Mouse (Mus musculus) MEL (cell line): Measurements from ENCODE around the gene Zfp683. TPM values are rescaled to one million over a fixed set of nuclear protein-coding genes. Genes with fewer than 3 reads are reported as not detected.

Experiments used
- DNase-seq: peaks from one replicate; pipeline ENCODE4 v3.0.0; 2011; ENCODE audit warnings: low read depth, low spot score
- H3K27ac ChIP-seq: 2 replicates; pipeline ENCODE4 v1.5.1; 2012; ENCODE audit warnings: low read depth, mild to moderate bottlenecking, control low read depth, low read length, moderate library complexity; ENCODE audit not compliant: control insufficient read depth
- H3K27me3 ChIP-seq, 2 experiments: fragments of 150-350 bp in 1 of 2; sonication (generic) in 1 of 2; 2 replicates each; pipeline ENCODE4 v1.6.1; 2012; ENCODE audit warnings: low read length in 2 of 2, mild to moderate bottlenecking in 2 of 2, improper control_type of control experiment in 1 of 2, moderate library complexity in 1 of 2; ENCODE audit not compliant: insufficient read depth in 2 of 2, control insufficient read depth in 1 of 2
- H3K36me3 ChIP-seq, 2 experiments: 2 replicates each; pipeline ENCODE4 v1.6.1; 2012 to 2014; ENCODE audit warnings: low read length in 2 of 2, improper control_type of control experiment in 1 of 2, inconsistent platforms in 1 of 2, mild to moderate bottlenecking in 1 of 2; ENCODE audit not compliant: insufficient read depth in 2 of 2, control insufficient read depth in 1 of 2
- H3K4me1 ChIP-seq, 2 experiments: fragments of 150-350 bp in 1 of 2; sonication (generic) in 1 of 2; 2 replicates each; pipeline ENCODE4 v1.6.1; 2012; ENCODE audit warnings: low read length in 2 of 2, improper control_type of control experiment in 1 of 2, mild to moderate bottlenecking in 1 of 2; ENCODE audit not compliant: insufficient read depth in 2 of 2, control insufficient read depth in 1 of 2
- H3K4me3 ChIP-seq, 2 experiments: fragments of 150-350 bp in 1 of 2; sonication (generic) in 1 of 2; 2 replicates each; pipeline ENCODE4 v1.5.1; 2012; ENCODE audit warnings: low read depth in 2 of 2, low read length in 2 of 2, mild to moderate bottlenecking in 2 of 2, moderate library complexity in 2 of 2, control low read depth in 1 of 2, improper control_type of control experiment in 1 of 2; ENCODE audit not compliant: control insufficient read depth in 1 of 2, insufficient read depth in 1 of 2
- H3K79me2 ChIP-seq: 2 replicates; pipeline ENCODE4 v1.6.1; 2012; ENCODE audit warnings: mild to moderate bottlenecking, low read length, moderate library complexity; ENCODE audit not compliant: control insufficient read depth, poor library complexity, insufficient read depth
- H3K9ac ChIP-seq: 2 replicates; pipeline ENCODE4 v1.6.1; 2012; ENCODE audit warnings: low read depth, mild to moderate bottlenecking, control low read depth, low read length, moderate library complexity; ENCODE audit not compliant: control insufficient read depth, poor library complexity, severe bottlenecking
- H3K9me3 ChIP-seq: fragments of 150-350 bp; sonication (generic); replicated peaks from 2 replicates; pipeline ENCODE4 v1.6.1; 2012; ENCODE audit warnings: mild to moderate bottlenecking, low read length, improper control_type of control experiment, moderate library complexity; ENCODE audit not compliant: insufficient read depth
- BHLHE40 ChIP-seq: IDR thresholded peaks from 2 replicates; pipeline ENCODE4 v1.6.1; 2012; ENCODE audit warnings: low read depth, mild to moderate bottlenecking, inconsistent platforms, low read length, improper control_type of control experiment, borderline replicate concordance
- CHD2 ChIP-seq: IDR thresholded peaks from 2 replicates; pipeline ENCODE4 v1.6.1; 2011; ENCODE audit warnings: low read length, improper control_type of control experiment
- CTCF ChIP-seq, 3 experiments: IDR thresholded peaks in 2 of 3; conservative IDR thresholded peaks in 1 of 3; 2 replicates each; pipeline ENCODE4 v1.5.1; 2011 to 2012; ENCODE audit warnings: low read length in 3 of 3, low read depth in 2 of 3, mild to moderate bottlenecking in 2 of 3, improper control_type of control experiment in 1 of 3, inconsistent platforms in 1 of 3, mixed read lengths in 1 of 3, moderate library complexity in 1 of 3; ENCODE audit not compliant: control insufficient read depth in 1 of 3, insufficient read depth in 1 of 3, poor library complexity in 1 of 3, severe bottlenecking in 1 of 3
- EP300 ChIP-seq, 2 experiments: IDR thresholded peaks; 2 replicates each; pipeline ENCODE4 v1.6.1; 2011; ENCODE audit warnings: improper control_type of control experiment in 2 of 2, low read length in 2 of 2, low read depth in 1 of 2, mild to moderate bottlenecking in 1 of 2
- GABPA ChIP-seq: IDR thresholded peaks from 2 replicates; pipeline ENCODE4 v1.6.1; 2012; ENCODE audit warnings: low read depth, mild to moderate bottlenecking, inconsistent platforms, low read length, improper control_type of control experiment, moderate library complexity
- GATA1 ChIP-seq: IDR thresholded peaks from 2 replicates; pipeline ENCODE4 v1.6.1; 2011; ENCODE audit warnings: low read depth, low read length, improper control_type of control experiment
- KAT2A ChIP-seq: conservative IDR thresholded peaks from 2 replicates; pipeline ENCODE4 v1.6.1; 2012; ENCODE audit warnings: low read depth, low read length, improper control_type of control experiment, inconsistent platforms
- MAFK ChIP-seq: IDR thresholded peaks from 2 replicates; pipeline ENCODE4 v1.6.1; 2011; ENCODE audit warnings: low read depth, mild to moderate bottlenecking, low read length, improper control_type of control experiment, borderline replicate concordance
- MAX ChIP-seq: IDR thresholded peaks from 2 replicates; pipeline ENCODE4 v1.6.1; 2011; ENCODE audit warnings: low read length, improper control_type of control experiment
- MXI1 ChIP-seq: IDR thresholded peaks from 2 replicates; pipeline ENCODE4 v1.6.1; 2011; ENCODE audit warnings: mild to moderate bottlenecking, low read depth, low read length, improper control_type of control experiment
- MYB ChIP-seq: IDR thresholded peaks from 2 replicates; pipeline ENCODE4 v1.6.1; 2011; ENCODE audit warnings: mild to moderate bottlenecking, low read depth, low read length, improper control_type of control experiment
- MYC ChIP-seq: IDR thresholded peaks from 2 replicates; pipeline ENCODE4 v1.6.1; 2011; ENCODE audit warnings: low read depth, mild to moderate bottlenecking, low read length, improper control_type of control experiment, moderate library complexity
- NELFE ChIP-seq: IDR thresholded peaks from 2 replicates; pipeline ENCODE4 v1.6.1; 2011; ENCODE audit warnings: low read depth, low read length, improper control_type of control experiment
- NRF1 ChIP-seq: IDR thresholded peaks from 2 replicates; pipeline ENCODE4 v1.6.1; 2014; ENCODE audit warnings: low read depth, mild to moderate bottlenecking, inconsistent platforms, low read length, improper control_type of control experiment, moderate library complexity; ENCODE audit not compliant: poor library complexity, insufficient read depth, severe bottlenecking
- POLR2AphosphoS2 ChIP-seq: IDR thresholded peaks from 2 replicates; pipeline ENCODE4 v1.6.1; 2011; ENCODE audit warnings: low read length, improper control_type of control experiment
- POLR2AphosphoS5 ChIP-seq: IDR thresholded peaks from 2 replicates; pipeline ENCODE4 v1.6.1; 2012; ENCODE audit warnings: low read depth, borderline replicate concordance, mild to moderate bottlenecking, inconsistent platforms, low read length, moderate library complexity, mixed read lengths
- RAD21 ChIP-seq: IDR thresholded peaks from 2 replicates; pipeline ENCODE4 v1.6.1; 2011; ENCODE audit warnings: mild to moderate bottlenecking, low read depth, low read length, improper control_type of control experiment
- SIN3A ChIP-seq: IDR thresholded peaks from 2 replicates; pipeline ENCODE4 v1.6.1; 2012; ENCODE audit warnings: low read length, improper control_type of control experiment, inconsistent platforms
- UBTF ChIP-seq: IDR thresholded peaks from 2 replicates; pipeline ENCODE4 v1.6.1; 2012; ENCODE audit warnings: low read depth, mild to moderate bottlenecking, inconsistent platforms, low read length, improper control_type of control experiment, moderate library complexity, borderline replicate concordance; ENCODE audit not compliant: insufficient read depth
- ZC3H11A ChIP-seq: IDR thresholded peaks from 2 replicates; pipeline ENCODE4 v1.6.1; 2012; ENCODE audit warnings: low read depth, mild to moderate bottlenecking, inconsistent platforms, low read length, improper control_type of control experiment
- ZKSCAN1 ChIP-seq: IDR thresholded peaks from 2 replicates; pipeline ENCODE4 v1.6.1; 2012; ENCODE audit warnings: low read depth, mild to moderate bottlenecking, inconsistent platforms, low read length, improper control_type of control experiment, moderate library complexity
- ZMIZ1 ChIP-seq: IDR thresholded peaks from 2 replicates; pipeline ENCODE4 v1.6.1; 2012; ENCODE audit warnings: low read depth, mild to moderate bottlenecking, inconsistent platforms, low read length, improper control_type of control experiment, moderate library complexity
- ZNF384 ChIP-seq: IDR thresholded peaks from 2 replicates; pipeline ENCODE4 v1.6.1; 2012; ENCODE audit warnings: low read depth, mild to moderate bottlenecking, inconsistent platforms, low read length, improper control_type of control experiment
- polyA plus RNA-seq, 2 experiments: library from polyadenylated mRNA; stranded (reverse) in 1 of 2; unstranded in 1 of 2; fragments of >175 nt in 1 of 2; fragments of >200 nt in 1 of 2; gene quantifications; 2 replicates each; pipeline versions ENCODE4 v1.2.1 to v1.2.4; 2012; ENCODE audit warnings: low replicate concordance in 2 of 2, low read depth in 1 of 2; ENCODE audit not compliant: insufficient read length in 2 of 2, insufficient read depth in 1 of 2, missing spikeins in 1 of 2
- total RNA-seq: library from RNA; depleted of rRNA; stranded (reverse); fragments of 300-350 nt; gene quantifications from 2 replicates; pipeline ENCODE4 v1.2.3, GENCODE M21; 2012

Gene Zfp683
- total and polyA plus RNA-seq, 3 experiments: not detected

DNA sequence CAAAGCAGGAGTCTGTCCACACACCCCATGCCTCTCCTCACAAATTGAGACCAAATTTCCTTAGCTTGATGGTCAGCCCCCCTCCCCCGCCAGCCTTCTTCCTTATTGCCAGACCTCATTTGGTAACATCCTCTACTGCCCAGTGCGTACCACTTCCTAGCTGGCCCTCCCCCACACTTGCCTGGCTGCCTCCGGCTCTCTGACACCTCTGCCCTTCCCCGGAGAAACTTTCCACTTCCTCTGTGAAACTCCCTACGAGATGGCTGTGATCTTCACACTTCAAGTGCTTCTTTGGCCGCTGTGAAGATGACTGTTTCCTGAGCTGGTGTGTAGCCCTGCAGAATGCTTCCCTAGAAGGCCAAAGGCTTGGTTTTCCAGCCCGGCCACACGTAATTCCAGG is 45.0 kb downstream of the Zfp683 start:
- Histone ChIP-seq H3K36me3 (peaks cover 0 to 18% of the 10 kb centered on the region in 2 experiments; a peak in 2 of 4 replicates), H3K27me3 (no peaks in the 10 kb centered on the region), H3K4me3 (no peak overlapping the region), H3K79me2 (no peaks in the 10 kb centered on the region; the same call in 1 of the 2 replicates), H3K9me3 (no peaks in the 10 kb centered on the region), H3K4me1 (peaks cover 6 to 20% of the 10 kb centered on the region in 2 experiments), H3K9ac (no peak overlapping the region), H3K27ac (no peak overlapping the region)
- TF ChIP-seq KAT2A (no peak), CHD2 (no peak), NRF1 (no peak), CTCF (IDR thresholded peaks at IDR 0.05 in 2 of 3, conservative IDR thresholded peaks at IDR 0.05 in 1 of 3; ENCODE audit: control insufficient read depth in 1 of 3, insufficient read depth in 1 of 3, low read depth in 2 of 3, low read length in 3 of 3, poor library complexity in 1 of 3, severe bottlenecking in 1 of 3) (no peak), GATA1 (no peak)
- no peak for DNase-seq

DNA sequence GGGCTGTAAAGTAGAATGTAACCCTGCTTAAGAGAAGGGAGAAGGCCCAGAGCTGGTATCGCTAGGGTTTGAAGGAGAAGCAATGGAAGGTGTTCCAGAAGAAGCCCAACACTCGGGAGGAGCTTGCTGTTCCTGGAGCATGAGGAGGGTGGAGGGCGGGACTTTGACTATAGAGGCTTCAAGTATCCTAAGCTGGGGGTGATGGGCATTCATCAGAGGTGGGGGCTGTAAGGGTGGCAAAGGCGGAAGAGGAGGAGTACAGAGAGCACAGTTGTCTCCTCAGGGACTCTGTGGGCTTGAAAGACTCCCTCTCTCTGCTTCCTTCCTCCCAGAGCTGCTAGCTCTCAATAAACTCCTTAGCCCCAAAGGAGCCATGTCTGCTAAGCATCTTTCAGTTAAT is 46.6 kb downstream of the Zfp683 start:
- Histone ChIP-seq H3K79me2 (no peaks in the 10 kb centered on the region; the same call in 1 of the 2 replicates), H3K9ac (no peak overlapping the region), H3K4me1 (peaks cover 3 to 24% of the 10 kb centered on the region in 2 experiments; a peak in 3 of 4 replicates), H3K36me3 (peaks cover 0 to 20% of the 10 kb centered on the region in 2 experiments; a peak in 2 of 4 replicates), H3K9me3 (no peaks in the 10 kb centered on the region), H3K4me3 (no peak overlapping the region), H3K27ac (no peak overlapping the region), H3K27me3 (no peaks in the 10 kb centered on the region)
- no peak for DNase-seq
- TF ChIP-seq MAX (no peak), ZMIZ1 (no peak), ZC3H11A (no peak), POLR2AphosphoS2 (no peak), ZKSCAN1 (no peak), CTCF (IDR thresholded peaks at IDR 0.05 in 2 of 3, conservative IDR thresholded peaks at IDR 0.05 in 1 of 3; ENCODE audit: control insufficient read depth in 1 of 3, insufficient read depth in 1 of 3, low read depth in 2 of 3, low read length in 3 of 3, poor library complexity in 1 of 3, severe bottlenecking in 1 of 3) (no peak), RAD21 (no peak)

DNA sequence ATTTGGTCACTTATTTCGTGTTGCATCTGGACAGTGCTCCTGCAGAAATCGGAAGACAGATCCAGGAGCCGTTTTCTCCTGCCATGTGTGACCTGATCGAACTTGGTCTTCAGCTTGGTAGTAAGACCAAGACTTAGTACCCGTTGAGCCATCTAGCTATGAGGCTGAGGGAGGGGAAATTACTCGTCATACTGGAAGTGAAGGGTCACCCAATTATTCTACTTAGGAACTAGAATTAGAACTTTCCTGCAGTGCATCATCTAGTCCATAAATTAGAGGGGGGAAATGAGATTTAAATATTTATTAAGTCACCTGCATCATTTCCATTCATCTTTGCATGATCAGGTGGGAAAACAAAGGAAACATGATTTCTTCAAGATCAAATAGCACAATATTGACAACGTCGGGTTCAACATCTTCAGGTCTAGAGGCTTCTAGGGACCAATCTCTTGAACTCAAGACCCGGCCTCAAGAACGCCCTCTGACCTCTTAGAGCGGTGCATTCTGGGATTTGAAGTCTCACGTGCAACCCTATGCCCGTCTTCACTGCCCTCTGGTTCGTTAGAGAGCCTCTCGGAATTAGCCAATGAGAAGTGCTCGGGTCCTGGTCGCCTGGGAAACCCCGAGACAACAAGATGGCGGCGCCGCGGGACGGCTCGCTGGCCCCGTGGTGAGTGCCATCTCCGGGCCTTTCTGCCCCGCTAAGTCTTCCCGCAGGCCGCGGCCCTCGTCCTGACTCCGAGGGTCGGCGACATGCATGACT is 48.5 kb downstream of the Zfp683 start, which contains the start of gene Ubxn11:
Gene Ubxn11 (plus strand): TSS at position 592 of the 763 bp plus-strand sequence.
- peak; percentile 97 for DNase-seq
- H3K27me3 ChIP-seq: no peaks in the 10 kb centered on the region
- no peaks in the 10 kb centered on the region; the same call in 1 of the 2 replicates for H3K79me2 ChIP-seq
- H3K4me3 ChIP-seq: peak within 1 kb of the TSS; percentile 71 to 90
- peaks cover 0 to 20% of the 10 kb centered on the region in 2 experiments; a peak in 2 of 4 replicates for H3K36me3 ChIP-seq
- peak within 1 kb of the TSS; percentile 48 for H3K27ac ChIP-seq
- H3K9me3 ChIP-seq: no peaks in the 10 kb centered on the region
- H3K4me1 ChIP-seq: peaks cover 16 to 27% of the 10 kb centered on the region in 2 experiments
- H3K9ac ChIP-seq: peak within 1 kb of the TSS; percentile 70
- TF ChIP-seq UBTF (no peak), GABPA (no peak), KAT2A (peak; percentile 88), BHLHE40 (peak; percentile 98), NELFE (peak; percentile 79), MAFK (no peak; the same call in 1 of the 2 replicates), ZNF384 (no peak; the same call in 1 of the 2 replicates), GATA1 (no peak), RAD21 (no peak), MXI1 (peak; percentile 98), SIN3A (peak; percentile 97), MYB (no peak), POLR2AphosphoS5 (no peak), NRF1 (peak; percentile 32; the same call in 1 of the 2 replicates), MYC (peak; percentile 71; the same call in 1 of the 2 replicates), EP300 (IDR thresholded peaks at IDR 0.05; ENCODE audit: low read depth in 1 of 2, low read length in 2 of 2) (no peak), MAX (0 out of 2 replicates have a peak, but pooled peaks have one; percentile 51), POLR2AphosphoS2 (no peak)
